Mouse (Mus musculus): ENCODE measurements around the gene Aicda.
A peak's percentile ranks its signal among the peaks of the same experiment; 100 is the strongest.

Aicda gene

DNA sequence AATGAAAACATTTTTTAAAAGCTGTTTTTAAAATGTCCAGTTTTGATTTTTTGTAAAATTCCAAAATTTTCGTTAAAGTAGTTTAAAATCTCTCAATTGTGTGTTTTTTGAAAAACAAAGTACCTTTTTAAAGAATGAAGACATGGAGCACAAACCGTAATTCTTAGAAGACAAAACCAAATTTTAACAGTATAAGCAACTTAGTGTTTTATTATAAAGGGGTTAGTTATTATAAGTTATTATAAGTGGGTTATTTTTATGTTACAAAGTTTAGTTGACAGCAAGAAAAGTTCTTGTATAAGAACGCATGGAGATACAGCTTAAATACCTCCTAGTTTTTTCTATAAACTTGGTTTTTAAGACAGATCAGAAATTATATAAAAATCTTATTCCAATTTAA, 48.0 kb downstream of the Aicda start:
- DNase-seq, result no peak

DNA sequence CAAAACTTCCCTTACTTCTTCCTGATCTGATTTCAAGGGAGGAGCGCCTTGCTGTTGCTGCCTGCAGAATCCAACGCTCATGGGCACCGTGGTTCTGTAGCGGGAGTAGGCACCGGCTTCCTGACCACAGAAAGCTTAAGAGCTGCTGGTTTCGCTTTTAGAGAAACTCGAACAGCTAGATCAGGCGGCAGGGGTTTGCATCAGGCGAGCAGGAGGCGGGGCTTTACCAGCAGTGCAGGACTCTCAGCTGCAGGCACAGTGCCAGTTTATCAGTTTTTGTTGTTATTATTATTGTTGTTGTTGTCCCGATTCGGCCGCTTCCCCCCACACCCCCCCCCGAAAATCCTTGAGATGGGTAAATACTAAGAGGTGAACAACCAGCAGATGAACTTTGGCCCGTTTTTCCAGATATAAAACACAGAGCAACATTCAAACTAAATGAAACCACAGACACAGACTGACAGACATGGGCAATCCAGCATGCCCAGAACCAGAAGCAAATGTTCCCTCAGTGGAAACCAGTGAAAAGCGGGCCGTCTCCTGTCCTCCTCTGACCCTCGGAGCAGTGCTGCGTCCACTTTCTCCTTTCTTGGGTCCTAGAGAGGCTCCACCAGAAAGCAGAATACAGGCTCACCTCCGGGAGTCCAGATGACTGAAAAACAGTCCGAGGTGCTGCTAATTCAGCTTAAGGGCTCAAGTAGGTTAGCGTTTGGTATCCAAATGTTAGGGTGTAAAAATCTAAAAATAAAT, 48.8 kb downstream of the Aicda start, which contains the start of gene Apobec1:
Gene Apobec1 (minus strand): TSS at position 203 of the 750 bp plus-strand sequence.
- peak; percentile 78 for DNase-seq

- no peak for DNase-seq
Observed at GRCm38 (mm10) chr6:122602992-122603322, 49.4 kb downstream of the Aicda start.

GRCm38 (mm10) chr6:122604260-122604659, 50.7 kb downstream of the Aicda start:
- DNase-seq, result no peak

DNA sequence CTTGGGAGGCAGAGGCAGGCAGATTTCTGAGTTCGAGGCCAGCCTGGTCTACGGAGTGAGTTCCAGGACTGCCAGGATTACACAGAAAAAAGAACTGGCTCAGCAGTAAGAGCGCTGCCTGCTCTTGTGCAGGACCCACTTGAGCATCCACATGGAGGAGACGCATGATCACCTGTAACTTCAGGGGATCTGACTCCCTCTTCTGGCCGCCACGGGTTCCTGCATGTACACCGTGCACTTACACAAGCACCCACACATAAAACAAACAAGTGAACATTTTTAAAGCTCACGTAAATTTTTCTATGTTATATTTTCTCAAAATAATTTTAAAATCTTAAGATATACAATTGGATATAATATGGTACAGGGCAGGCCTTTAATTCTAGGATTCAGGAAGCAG, 51.9 kb downstream of the Aicda start:
- no peak for DNase-seq

DNA sequence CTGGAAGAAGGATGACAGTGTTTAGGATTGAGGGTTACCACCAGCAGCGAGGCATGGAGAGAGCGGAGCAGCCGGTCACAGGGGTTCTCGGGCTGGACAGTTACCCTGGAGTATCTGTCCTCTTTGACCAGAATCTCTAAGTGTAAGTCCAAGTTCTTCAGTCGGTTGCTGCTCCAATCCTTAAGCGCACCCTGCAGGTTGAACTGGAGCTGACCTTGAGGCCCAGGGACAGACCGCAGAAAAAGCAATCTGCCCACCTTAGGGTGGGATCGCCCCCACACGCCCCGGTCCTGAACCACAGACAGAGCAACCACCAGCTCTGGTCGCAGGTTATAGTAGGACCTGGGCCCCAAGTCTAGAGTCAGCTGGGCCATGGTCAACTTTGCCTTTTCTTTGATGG, 53.1 kb downstream of the Aicda start:
- no peak for DNase-seq

GRCm38 (mm10) chr6:122607700-122608099, 54.1 kb downstream of the Aicda start:
- DNase-seq, result no peak

DNA sequence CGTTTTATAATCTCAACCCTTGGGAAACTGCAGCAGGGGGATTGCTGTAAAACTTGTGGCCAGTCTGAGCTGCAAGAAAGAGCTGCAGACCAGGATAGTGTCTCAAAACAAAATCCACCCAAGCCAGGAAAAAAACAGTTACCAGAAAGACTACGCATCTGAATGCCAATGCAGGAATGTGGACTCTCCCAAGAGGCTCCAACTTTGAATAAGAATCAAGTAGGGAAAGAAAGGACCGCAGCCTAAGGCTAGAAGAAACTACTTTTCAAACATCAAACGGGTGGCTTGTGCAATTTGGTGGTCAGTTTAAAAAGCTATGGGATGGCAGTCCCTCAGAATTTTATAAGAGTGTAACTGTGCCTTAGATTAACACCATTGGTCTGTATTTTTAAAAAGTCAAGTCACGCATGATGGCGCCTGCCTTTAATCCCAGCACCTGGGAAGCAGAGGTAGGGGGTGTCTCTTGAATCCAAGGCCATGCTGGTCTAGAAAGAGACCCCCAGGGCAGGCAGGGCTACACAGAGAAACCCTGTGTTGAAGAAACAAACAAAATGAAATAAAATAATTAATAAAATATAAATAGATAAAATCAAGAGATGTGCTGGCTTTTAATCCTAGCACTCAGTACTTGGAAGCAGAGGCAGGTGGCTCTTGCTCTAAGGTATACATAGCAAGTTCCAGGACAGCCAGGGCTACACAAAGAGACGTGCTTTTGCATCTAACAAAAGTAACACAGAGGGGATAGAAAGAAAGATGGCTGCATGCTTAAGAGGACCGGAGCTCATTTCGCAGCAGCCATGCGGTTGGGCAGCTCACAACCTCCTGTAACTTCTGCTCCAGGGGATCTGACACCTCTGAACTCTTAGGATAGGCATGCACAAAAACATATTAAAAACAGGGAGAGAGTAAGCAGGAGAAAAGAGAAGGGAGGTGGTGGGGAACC, 55.1 kb downstream of the Aicda start:
- no peak for DNase-seq

- DNase-seq, result no peak
Observed at GRCm38 (mm10) chr6:122609377-122609728, 55.8 kb downstream of the Aicda start.

- DNase-seq, result no peak
Observed at GRCm38 (mm10) chr6:122609771-122610170, 56.2 kb downstream of the Aicda start, which contains the start of gene Gdf3. Gene Gdf3, minus strand, starts transcription at chr6:122610087.

GRCm38 (mm10) chr6:122612426-122612825, 58.8 kb downstream of the Aicda start:
- no peak for DNase-seq
